Mouse (Mus musculus) forebrain, embryonic 14.5 days (tissue): ENCODE measurements at regions not wholly inside any gene's neighbourhood (a gene's known extent, or its start where the extent isn't known, plus 50 kb on each side); places are given as distances from the start of the nearest gene placed in this dataset.

Experiments
- ATAC-seq: fragments of 200-750 bp; cut with Nextera tagmentation; 2 replicates; pipeline ENCODE4 v1.8.0; 2017; ENCODE audit warnings: mild to moderate bottlenecking, moderate library complexity
- DNase-seq: peaks from one replicate; pipeline ENCODE4 v3.0.0-alpha.2; 2015; ENCODE audit warnings: low spot score
- H3K27ac ChIP-seq: fragments of 300-500 bp; sonication (generic); 2 replicates; pipeline ENCODE4 v1.5.1; 2014; ENCODE audit warnings: low read depth, mild to moderate bottlenecking, control low read depth, low read length, moderate library complexity
- H3K27me3 ChIP-seq: fragments of 300-500 bp; sonication (generic); replicated peaks from 2 replicates; pipeline ENCODE4 v1.6.1; 2014; ENCODE audit warnings: low read length, control low read depth, mixed read lengths; ENCODE audit not compliant: control insufficient read depth, insufficient read depth
- H3K36me3 ChIP-seq: fragments of 300-500 bp; sonication (generic); 2 replicates; pipeline ENCODE4 v1.6.1; 2014; ENCODE audit warnings: low read length, control low read depth; ENCODE audit not compliant: control insufficient read depth, insufficient read depth
- H3K4me1 ChIP-seq: fragments of 300-500 bp; sonication (generic); 2 replicates; pipeline ENCODE4 v1.6.1; 2014; ENCODE audit warnings: antibody characterized with exemption, low read length, control low read depth; ENCODE audit not compliant: control insufficient read depth, insufficient read depth
- H3K4me2 ChIP-seq: fragments of 300-500 bp; sonication (generic); 2 replicates; pipeline ENCODE4 v1.6.1; 2014; ENCODE audit warnings: mild to moderate bottlenecking, control low read depth, low read length
- H3K4me3 ChIP-seq: fragments of 300-500 bp; sonication (generic); 2 replicates; pipeline ENCODE4 v1.5.1; 2014; ENCODE audit warnings: low read depth, low read length, control low read depth
- H3K9ac ChIP-seq: fragments of 300-500 bp; sonication (generic); 2 replicates; pipeline ENCODE4 v1.6.1; 2014; ENCODE audit warnings: mild to moderate bottlenecking, low read length, control low read depth, moderate library complexity
- H3K9me3 ChIP-seq: fragments of 300-500 bp; sonication (generic); replicated peaks from 2 replicates; pipeline ENCODE4 v1.6.1; 2016; ENCODE audit warnings: low read length, control low read depth, mixed read lengths; ENCODE audit not compliant: control insufficient read depth
- WGBS: fragments of 180-500 bp; shearing (Covaris S2); extraction: QIAGEN DNeasy Blood & Tissue Kit; methylation state at CpG from one replicate; pipeline ENCODE4 v1.1.7; 2014; 5-methylcytosine and 5-hydroxymethylcytosine counted together

GRCm38 (mm10) chr4:125194722-125195380 lies 67.2 kb upstream of the Zc3h12a start:
- H3K4me3 ChIP-seq: no peak overlapping the region
- H3K36me3 ChIP-seq: no peaks in the 10 kb centered on the region
- peak overlapping the region; percentile 12; the same call in 1 of the 2 replicates for H3K4me2 ChIP-seq
- no peaks in the 10 kb centered on the region for H3K9me3 ChIP-seq
- 5% methylated on average over 12 of the region's 12 CpGs for WGBS
- peak; percentile 81 for ATAC-seq
- H3K4me1 ChIP-seq: peaks cover 31% of the 10 kb centered on the region
- no peaks in the 10 kb centered on the region; the same call in 1 of the 2 replicates for H3K27me3 ChIP-seq
- H3K27ac ChIP-seq: peak overlapping the region; percentile 84
- no peak overlapping the region for H3K9ac ChIP-seq
- peak; percentile 76 for DNase-seq

DNA sequence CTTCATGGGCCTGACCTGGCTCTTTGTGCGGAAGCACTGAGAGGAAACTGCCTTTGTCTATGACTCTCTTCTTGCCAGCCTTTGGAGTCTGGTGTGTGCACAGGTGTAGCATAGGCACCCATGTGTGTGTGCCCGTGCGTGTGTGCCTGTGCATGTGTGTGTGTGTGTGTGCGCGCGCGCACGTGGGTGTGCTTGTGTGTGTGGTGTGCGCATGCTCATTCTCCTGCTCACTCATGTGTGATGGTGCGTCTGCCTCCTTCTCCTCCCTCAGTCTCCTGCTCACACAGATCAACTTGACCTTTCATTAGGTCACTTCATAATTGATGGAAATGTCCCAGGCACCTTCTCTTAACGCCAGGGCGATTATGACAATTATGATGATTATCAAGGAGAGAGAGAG lies 66.7 kb upstream of the Zc3h12a start:
- Histone ChIP-seq H3K4me2 (0 out of 2 replicates have a peak overlapping the region, but pooled peaks have one; percentile 12), H3K4me1 (peaks cover 31% of the 10 kb centered on the region), H3K9me3 (no peaks in the 10 kb centered on the region), H3K27ac (peak overlapping the region; percentile 74), H3K36me3 (no peaks in the 10 kb centered on the region), H3K9ac (no peak overlapping the region), H3K27me3 (no peaks in the 10 kb centered on the region; the same call in 1 of the 2 replicates), H3K4me3 (no peak overlapping the region)
- WGBS: 39% methylated on average over 12 of the region's 12 CpGs
- ATAC-seq (peak; percentile 55), DNase-seq (peak; percentile 65)

- H3K27me3 ChIP-seq: no peaks in the 10 kb centered on the region
- DNase-seq (no peak), ATAC-seq (no peak)
- peaks cover 25% of the 10 kb centered on the region for H3K4me1 ChIP-seq
- H3K4me3 ChIP-seq: no peak overlapping the region
- H3K9me3 ChIP-seq: no peaks in the 10 kb centered on the region
- peak overlapping the region; percentile 53; the same call in 1 of the 2 replicates for H3K27ac ChIP-seq
- no peak overlapping the region for H3K4me2 ChIP-seq
- no peaks in the 10 kb centered on the region for H3K36me3 ChIP-seq
- WGBS: 76% methylated on average over 9 of the region's 9 CpGs
- no peak overlapping the region for H3K9ac ChIP-seq
These were observed 64.0 kb upstream of the Zc3h12a start for GRCm38 (mm10) chr4:125191680-125192079.

- 11% methylated on average over 11 of the region's 11 CpGs for WGBS
- H3K27ac ChIP-seq: peak overlapping the region; percentile 53; the same call in 1 of the 2 replicates
- ATAC-seq: peak; percentile 58; the same call in 1 of the 2 replicates
These were observed 63.4 kb upstream of the Zc3h12a start for GRCm38 (mm10) chr4:125191010-125191409.

DNA sequence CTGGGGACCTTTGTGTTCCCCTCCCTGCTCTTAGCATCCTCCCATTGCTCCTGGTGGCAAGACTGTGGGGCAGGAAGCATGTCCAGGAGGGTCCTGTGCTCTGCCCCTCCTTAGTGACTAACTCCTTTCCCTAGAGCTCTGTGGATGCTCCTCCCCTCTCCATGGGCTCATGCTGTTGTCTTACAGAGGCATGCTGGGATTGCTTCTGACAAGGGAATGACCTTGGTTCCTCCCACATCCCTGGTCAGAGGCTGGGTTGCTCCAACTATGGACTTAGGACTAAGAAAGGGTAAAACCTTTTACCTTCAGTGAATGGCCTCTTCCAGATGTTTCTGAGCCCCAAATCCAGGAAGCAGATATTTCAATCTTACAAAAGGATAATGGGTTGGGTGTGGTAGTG lies 62.3 kb upstream of the Zc3h12a start:
- Histone ChIP-seq H3K4me1 (peaks cover 16% of the 10 kb centered on the region), H3K4me2 (no peak overlapping the region), H3K4me3 (no peak overlapping the region), H3K36me3 (no peaks in the 10 kb centered on the region), H3K27ac (no peak overlapping the region), H3K9me3 (no peaks in the 10 kb centered on the region), H3K9ac (no peak overlapping the region), H3K27me3 (no peaks in the 10 kb centered on the region)
- DNase-seq (no peak), ATAC-seq (no peak)

More at GRCm38 (mm10) chr4:125191010-125191409, 63.4 kb upstream of the Zc3h12a start:
- Histone ChIP-seq H3K9ac (no peak overlapping the region), H3K4me3 (no peak overlapping the region), H3K4me1 (peaks cover 24% of the 10 kb centered on the region), H3K4me2 (no peak overlapping the region), H3K36me3 (no peaks in the 10 kb centered on the region), H3K27me3 (no peaks in the 10 kb centered on the region), H3K9me3 (no peaks in the 10 kb centered on the region)
- peak; percentile 74 for DNase-seq

- DNase-seq (no peak), ATAC-seq (no peak)
- H3K27me3 ChIP-seq: no peaks in the 10 kb centered on the region
- H3K4me3 ChIP-seq: no peak overlapping the region
- WGBS: 69% methylated on average over 9 of the region's 9 CpGs
- no peak overlapping the region for H3K27ac ChIP-seq
- peaks cover 4% of the 10 kb centered on the region; the same call in 1 of the 2 replicates for H3K4me1 ChIP-seq
- no peak overlapping the region for H3K4me2 ChIP-seq
- H3K9me3 ChIP-seq: no peaks in the 10 kb centered on the region
- H3K36me3 ChIP-seq: no peaks in the 10 kb centered on the region
- no peak overlapping the region for H3K9ac ChIP-seq
These were observed 58.6 kb upstream of the Zc3h12a start for GRCm38 (mm10) chr4:125186246-125186645.

DNA sequence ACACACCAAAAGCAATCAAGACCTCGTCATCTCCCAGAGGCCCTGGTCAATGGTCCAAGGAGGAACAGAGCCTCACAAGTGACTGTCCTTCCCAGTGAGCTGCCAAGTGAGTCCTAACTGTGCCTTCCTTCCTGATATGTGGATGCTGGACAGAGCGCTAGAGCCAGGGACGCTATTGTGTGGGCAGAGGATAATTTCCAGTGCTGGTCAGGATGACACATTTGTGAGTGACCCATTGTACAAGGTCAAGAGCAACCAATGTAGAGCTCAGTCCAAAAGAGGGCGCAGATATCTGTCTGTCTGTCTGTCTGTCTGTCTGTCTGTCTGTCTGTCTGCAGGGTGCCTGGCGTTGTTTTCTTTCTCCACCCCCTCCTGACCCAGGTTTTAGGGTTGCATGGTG lies 57.4 kb upstream of the Zc3h12a start:
- H3K4me1 ChIP-seq: no peaks in the 10 kb centered on the region
- no peak for ATAC-seq
- no peaks in the 10 kb centered on the region for H3K36me3 ChIP-seq
- no peak for DNase-seq
- WGBS: 89% methylated on average over 5 of the region's 5 CpGs
- H3K9ac ChIP-seq: no peak overlapping the region
- no peak overlapping the region for H3K4me3 ChIP-seq
- no peaks in the 10 kb centered on the region for H3K9me3 ChIP-seq
- H3K27ac ChIP-seq: no peak overlapping the region
- H3K27me3 ChIP-seq: no peaks in the 10 kb centered on the region
- H3K4me2 ChIP-seq: no peak overlapping the region

DNA sequence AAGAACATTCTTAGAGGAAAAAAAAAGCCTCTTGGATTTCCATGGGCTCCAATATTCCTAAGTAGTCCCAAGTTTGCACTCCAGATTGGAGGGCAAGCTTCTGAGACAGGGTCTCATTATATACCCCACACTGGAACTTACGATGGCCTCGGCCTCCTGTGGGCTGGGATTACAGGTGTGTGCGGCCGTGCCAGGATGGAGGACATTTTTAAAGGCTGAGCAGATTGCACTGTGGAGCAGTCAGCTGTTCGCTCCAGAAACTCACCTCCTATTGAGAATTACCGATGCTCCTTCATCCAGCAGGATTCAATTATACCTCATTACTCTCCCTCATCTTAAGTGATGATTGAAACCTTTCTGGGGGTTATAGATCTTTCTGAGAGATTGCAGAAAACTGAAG lies 53.3 kb upstream of the Zc3h12a start:
- Histone ChIP-seq H3K4me1 (no peaks in the 10 kb centered on the region), H3K4me3 (no peak overlapping the region), H3K27me3 (no peaks in the 10 kb centered on the region), H3K9ac (no peak overlapping the region), H3K4me2 (no peak overlapping the region), H3K36me3 (no peaks in the 10 kb centered on the region), H3K9me3 (no peaks in the 10 kb centered on the region), H3K27ac (no peak overlapping the region)
- WGBS: 85% methylated on average over 6 of the region's 6 CpGs
- ATAC-seq (no peak), DNase-seq (no peak)

DNA sequence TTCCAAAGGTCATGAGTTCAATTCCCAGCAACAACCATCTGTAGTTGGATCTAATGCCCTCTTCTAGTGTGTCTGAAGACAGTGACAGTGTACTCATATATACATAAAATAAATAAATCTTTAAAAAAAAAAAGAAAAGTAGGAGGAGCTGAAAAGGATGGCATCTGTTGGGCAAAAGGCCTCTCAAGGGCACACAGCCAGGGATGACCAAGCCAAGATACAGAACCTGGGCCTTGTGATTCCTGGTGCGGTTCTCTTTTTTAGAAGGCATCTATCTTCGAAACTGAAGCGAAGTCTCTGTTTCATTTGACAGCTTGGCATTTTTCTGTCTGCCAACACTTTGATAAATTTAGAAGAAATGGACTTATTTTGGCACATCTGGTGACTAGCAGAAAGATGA lies 50.9 kb upstream of the Zc3h12a start:
- ATAC-seq: no peak
- no peaks in the 10 kb centered on the region for H3K36me3 ChIP-seq
- no peak overlapping the region for H3K4me2 ChIP-seq
- WGBS: 96% methylated on average over 3 of the region's 3 CpGs
- H3K4me1 ChIP-seq: no peaks in the 10 kb centered on the region
- no peaks in the 10 kb centered on the region for H3K27me3 ChIP-seq
- no peak for DNase-seq
- H3K9me3 ChIP-seq: no peaks in the 10 kb centered on the region
- no peak overlapping the region for H3K27ac ChIP-seq
- H3K4me3 ChIP-seq: no peak overlapping the region
- H3K9ac ChIP-seq: no peak overlapping the region
